Mouse (Mus musculus): Measurements from ENCODE around the gene Tmem86a.

GRCm38 (mm10) chr7:47080868-47081267 is 30.5 kb downstream of the Tmem86a start:
- TF ChIP-seq POLR2A (IDR thresholded peaks at IDR 0.05; ENCODE audit: low read depth, low read length) (no peak), CTCF (IDR thresholded peaks at IDR 0.05; ENCODE audit: extremely low read depth, insufficient read depth, insufficient read length, insufficient replicate concordance) (no peak)

Measured in spleen, adult 2 months (tissue).